Mouse (Mus musculus) C2C12 (cell line): ENCODE measurements around the gene Ly6f.

Experiments used
- CTCF ChIP-seq: IDR thresholded peaks from one replicate; pipeline ENCODE4 v1.5.1; 2011; ENCODE audit not compliant: control insufficient read depth, insufficient read depth, insufficient read length
- USF1 ChIP-seq: IDR thresholded peaks from one replicate; pipeline ENCODE4 v1.6.1; 2011; ENCODE audit warnings: low read depth, mild to moderate bottlenecking, control low read depth, moderate library complexity

DNA sequence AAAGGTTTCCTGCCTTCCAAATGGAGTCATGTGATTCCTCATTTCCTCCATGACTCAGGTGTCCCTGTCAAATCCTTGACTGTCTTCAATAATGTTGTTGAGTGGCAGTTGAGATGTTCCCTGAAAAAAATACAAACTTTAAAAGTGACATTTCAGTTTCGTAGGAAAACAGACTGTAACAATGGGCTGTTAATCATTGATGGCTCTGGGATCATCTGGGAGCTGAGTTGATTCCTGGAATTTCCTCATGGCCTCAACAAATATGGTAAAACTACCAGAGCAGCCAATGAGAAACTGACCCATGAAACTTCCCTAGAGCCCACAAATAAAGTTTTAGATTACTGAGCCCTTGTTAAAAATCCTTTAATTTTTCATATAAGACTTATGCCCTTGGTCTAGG lies 37.9 kb downstream of the Ly6f start:
- TF ChIP-seq CTCF (no peak), USF1 (no peak)
